Mouse (Mus musculus) heart, adult 18-20 months (tissue): Measurements from ENCODE around the gene Phyhipl. TPM values are rescaled to one million over a fixed set of nuclear protein-coding genes. Genes with fewer than 3 reads are reported as not detected.

ENCODE experiments used
- DNase-seq, 2 experiments: peaks; one replicate each; pipeline ENCODE4 v3.0.0; 2021 to 2022; ENCODE audit warnings: mixed read lengths in 1 of 2
- long read RNA-seq, 2 experiments: library from polyadenylated mRNA; stranded (forward); transcript quantifications; one replicate each; pipeline ENCODE4 v2.0.0; 2021
- total RNA-seq, 2 experiments: library from RNA; stranded (reverse); gene quantifications; 2 replicates each; pipeline ENCODE4 v1.2.3; 2021

Phyhipl gene
- not detected for total RNA-seq
- long read RNA-seq, experiment 1: 0 reads
- long read RNA-seq, experiment 2: 0 reads

DNA sequence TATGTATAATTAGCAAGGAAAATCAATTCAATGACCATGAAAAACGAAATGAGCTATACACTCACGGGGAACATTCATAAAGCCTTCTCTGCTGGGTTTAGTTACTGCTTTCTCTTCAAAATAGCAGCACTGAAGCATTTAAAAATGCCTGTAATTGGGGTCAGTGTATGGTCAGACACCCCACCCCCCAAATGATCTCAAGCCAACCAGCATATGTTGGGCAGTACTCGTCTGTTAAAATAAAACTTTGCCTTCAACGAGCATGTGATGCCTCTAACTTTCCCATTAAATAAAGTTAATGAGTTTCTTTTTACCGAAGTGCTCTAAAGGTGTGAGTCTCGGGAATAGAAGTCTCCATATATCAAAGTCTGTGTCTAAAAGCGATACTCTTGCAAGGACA is at the start of gene Phyhipl:
Phyhipl (minus strand) TSS at position 138 of the 400 bp plus-strand sequence.
- DNase-seq: no peak

DNA sequence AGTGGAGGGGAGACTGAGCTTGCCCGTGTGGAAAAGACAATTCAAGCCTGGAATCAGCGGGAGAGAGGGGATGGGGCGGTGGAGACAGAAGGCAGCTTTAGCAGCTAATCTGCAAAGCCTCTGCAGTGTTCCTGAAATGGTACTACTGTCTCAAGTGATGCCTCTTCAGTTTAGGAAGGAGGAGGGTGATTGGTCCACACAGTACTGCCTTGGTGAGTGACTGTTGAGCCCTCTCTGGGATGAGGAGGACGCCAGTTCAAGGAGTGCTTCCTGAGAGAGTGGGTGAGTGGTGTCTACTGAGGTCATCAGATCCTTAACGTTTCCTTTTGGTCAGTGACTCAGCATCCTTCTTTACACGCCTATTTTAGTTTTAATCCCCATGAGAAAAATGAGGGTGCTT is 47.4 kb upstream of the Phyhipl start:
- no peak for DNase-seq

DNA sequence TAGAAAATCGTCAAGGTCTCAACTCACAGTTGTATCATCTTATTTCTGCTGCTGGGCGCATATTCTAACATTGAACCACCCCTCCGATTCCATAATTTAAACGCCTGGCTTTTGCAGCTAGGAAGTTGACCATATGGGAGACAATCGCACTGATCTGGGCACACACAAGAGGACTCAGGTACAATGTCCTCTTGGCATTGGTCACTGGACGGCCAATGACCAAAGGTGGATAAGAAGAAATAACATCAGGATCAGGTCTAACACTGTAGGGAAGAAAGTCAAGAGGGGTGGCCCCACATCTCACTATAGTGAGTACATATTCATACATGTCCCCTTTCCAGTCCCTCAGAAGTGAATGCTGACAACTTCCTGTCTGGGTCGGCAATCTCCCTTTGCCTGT is 43.8 kb upstream of the Phyhipl start:
- DNase-seq: no peak

DNA sequence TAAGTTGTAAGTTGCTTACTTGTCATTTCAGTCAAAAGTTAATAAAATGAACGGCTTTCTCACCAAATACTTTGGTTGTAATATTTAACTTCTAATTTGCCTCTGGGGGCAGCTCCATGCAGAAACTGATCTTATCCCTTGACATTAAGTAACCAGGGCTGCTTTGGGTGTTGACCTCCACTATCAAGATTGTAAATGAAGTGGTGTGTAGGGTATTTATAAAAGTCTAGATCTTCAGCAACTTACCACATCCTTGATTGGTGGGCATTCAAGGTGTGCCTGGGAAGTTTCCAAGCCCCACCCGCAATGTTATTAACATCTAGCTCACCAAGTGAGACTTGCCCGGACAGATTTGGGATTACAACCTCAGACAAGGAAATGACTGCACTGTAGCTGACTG is 42.2 kb upstream of the Phyhipl start:
- DNase-seq: no peak

DNA sequence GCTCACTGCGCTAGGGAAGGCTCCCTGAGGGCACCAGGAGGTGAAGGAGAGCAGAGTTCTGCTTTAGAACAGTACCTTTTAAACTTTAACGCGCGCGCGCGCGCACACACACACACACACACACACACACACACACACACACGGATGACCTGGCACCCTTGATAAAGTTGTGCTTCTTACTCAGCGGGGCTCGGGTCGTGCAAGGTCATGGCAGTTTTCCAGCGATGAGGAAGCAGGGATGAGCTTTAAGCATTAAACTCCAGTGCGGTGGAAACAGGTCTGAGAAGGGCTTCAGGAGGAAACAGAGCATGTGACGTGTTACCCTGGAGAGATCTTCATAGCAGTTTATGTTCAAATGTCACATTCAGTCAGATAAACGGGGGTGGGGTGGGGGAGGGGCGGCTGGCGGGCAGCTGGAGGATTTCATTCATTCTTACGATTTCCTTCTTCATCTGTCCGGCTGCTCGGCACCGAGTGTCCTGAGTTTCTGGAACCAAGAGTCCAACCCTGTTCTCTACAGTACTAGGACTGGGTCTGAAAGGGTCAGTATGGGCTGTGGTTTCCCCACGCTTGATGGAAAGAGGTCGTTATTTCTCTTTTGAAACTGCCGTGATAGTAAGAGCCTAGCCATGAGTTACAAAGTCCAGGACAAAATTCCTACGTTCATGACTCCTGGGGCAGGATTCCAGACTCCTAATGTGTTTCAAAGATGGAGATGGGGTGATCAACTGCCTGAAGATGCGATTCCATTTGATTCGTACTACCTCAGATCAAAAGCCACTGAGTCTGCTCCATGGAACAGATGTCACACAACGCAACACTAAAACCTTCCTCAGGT is 41.2 kb upstream of the Phyhipl start:
- no peak for DNase-seq

DNA sequence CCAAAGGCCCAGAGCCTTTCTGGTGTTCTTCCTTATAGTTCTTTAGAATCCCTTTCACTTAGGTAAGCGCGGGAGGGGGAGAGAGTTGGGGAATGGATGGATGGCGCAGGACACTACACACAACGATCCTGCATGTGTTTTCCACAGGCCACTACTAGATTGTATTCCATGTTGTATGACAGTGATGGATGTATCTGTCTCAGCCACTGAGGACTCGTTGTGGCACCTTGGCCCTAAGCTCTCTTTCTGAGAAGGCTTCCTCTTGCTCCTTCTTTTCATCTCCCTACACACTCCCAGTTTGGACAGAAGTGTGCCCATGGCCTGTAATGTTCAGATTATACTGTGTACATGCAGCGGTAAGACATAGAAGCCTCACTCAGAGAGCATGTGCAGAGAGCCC is 33.6 kb upstream of the Phyhipl start:
- no peak for DNase-seq

DNA sequence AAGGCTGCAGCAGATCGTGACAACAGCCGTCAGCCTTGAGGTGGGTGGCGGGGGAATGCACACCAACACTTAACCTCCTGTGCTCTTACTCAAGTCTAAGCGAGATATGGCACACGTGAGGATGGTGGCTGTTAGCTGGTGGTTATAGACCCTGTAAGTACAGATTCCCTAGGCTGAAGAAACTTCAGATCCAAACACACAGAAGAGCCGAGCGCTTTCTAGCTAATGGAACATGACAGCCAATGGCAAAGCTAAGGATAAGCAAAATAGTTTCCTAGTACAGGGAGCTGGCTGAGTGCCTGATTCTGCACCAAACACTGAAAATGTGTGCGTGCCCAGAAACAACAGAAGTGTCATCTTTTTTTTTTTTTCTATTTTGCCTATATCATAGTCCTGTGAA is 33.1 kb upstream of the Phyhipl start:
- DNase-seq: peak; percentile 7 to 11

DNA sequence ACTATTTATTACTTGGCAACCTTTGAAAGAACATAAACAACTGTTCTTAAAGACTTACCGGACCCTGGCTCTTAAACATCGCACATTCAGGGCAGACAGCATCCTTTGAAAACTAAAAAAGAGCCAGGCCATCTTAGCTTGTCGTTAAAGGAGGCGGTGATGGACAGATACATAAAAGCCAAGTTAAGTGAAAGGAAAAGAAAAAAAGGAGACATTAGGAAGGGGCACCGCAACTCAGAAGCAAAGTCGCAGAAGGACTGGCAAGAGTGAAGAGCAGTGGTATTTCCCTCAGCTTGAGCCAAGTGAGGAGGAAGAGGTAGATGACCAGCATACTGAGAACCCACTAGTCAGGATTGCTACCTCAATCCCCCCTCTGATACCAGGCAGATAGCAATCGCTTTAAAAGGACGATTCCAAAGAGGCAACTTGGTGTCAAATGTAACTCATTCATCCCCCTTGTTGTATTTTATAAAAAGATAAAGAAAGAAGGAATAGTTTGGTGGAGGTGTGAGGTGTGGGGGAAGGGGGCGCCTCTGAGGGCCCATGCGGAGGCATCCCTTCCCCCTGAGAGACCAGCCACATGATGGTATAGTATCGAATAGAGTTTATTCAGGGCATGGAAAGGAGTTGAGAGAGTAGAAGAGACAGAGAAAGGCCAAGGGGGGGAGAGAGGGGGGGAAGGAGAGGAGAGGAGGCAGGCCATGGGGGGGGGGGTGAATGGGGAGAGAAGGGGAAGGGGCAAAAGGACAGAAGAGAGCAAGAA is 31.4 kb upstream of the Phyhipl start:
- DNase-seq: no peak

DNA sequence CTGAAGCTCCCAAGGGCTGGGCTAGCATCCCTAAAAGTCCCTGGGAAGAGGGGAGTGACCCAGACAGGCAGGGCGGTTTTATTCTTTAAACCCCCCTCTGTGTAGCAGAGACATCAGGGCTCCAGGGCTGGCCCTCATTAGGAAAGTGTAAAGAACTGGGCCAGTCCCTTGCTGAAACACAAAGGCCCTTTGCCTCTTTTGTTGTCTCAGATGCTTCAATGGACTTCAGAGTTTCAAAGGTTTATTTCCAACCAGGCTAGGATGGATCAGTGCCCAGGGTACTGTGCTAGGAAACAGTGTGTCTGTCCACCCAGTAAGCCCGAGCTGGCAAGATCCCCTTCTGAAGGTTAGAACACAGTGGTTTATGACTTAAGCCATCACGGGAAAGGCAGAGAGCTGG is 30.7 kb upstream of the Phyhipl start:
- DNase-seq: no peak

DNA sequence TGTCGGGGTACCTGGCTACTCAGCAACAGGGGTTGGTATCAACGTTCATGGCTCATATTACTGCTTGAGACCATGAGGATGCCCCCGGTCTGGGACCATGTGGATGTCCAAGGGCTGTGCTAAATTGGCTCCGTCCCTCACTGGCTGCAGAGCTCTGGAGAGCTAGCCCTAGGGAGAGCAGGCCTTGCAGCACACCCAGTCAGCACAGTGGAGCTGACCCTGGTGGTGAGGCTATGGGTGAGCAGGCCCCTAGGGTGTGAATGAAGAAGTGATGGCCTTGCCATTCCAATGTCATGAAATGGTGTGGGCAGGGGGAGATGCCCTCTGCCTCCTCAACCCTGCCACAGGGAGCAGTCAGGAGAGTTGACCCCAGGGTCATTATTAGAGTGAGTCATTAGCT is 27.7 kb upstream of the Phyhipl start:
- no peak for DNase-seq

DNA sequence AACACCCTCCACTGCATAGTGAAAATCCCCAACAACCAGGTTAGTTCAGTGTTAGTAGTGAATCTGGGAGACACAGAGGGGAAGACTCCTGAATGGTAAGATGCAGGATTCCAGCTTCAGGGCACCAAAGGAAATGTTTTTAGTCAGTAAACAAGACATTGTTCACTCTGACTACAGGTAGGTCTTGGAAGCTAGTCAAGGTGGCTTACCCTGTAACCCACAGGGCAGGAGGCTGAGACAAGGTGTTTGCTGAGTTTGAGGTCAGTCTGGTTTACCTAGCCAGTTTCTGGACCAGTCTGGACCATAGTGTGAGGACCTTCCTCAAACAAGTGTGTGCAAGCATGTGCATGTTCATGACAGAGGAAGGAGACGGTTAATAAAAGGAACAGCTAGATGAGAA is 22.2 kb upstream of the Phyhipl start:
- no peak for DNase-seq

DNA sequence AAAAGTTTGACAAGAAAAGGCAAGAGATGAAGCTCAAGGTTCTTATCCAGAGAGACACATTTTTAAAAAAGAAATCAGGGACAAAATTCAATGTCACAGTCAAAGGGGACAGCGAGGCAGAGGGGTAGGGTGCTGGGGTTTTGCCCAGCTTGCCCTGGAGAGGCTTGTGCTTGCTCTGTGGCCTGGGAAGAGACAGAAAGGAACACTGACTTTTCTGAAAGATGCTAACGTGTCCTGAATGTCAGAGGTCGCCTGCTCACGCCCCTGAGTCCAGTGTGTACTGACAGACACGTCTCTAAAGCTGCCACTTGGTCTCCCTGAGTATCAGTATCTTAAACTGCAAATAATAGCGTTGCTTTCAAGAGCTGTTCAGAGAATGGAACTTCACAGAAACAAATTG is 507 bp upstream of the Phyhipl start:
- no peak for DNase-seq

DNA sequence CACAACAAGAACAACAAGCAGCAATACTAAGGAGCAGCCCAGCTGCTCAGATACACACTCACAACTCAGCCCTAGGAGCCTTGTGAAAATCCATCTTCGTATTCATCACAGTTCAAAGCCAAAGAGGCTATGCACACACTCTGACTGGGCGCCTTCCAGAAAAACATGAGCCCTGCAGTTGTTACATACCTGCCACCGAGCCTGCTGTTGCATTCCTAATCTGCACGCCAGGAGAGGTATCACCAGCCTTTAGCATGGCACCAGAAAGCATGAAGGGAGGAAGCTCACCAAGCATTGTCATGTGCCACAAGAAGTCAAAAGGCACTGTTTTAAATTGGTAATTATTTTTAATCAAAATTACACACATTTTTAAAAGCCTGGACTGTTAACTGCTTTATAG is 1.1 kb downstream of the Phyhipl start:
- DNase-seq: no peak

DNA sequence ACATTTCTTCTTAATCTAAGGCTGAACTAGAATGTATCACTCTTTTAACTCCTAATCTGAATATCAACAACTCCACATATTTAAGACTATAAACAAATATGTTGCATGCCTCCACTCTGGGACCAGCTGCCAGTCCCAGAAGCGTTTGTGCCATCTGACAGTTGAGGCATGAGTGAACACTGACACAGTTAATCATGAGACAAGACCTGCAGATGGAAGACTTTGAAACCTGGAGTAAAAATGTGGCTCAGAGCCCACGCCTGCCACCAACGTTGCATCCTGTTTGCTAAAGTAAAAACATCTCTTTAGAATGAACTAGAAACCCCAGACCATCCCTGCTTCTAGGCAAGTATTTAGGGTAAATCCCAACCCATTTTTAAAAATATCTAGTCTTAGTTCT is 1.6 kb downstream of the Phyhipl start:
- no peak for DNase-seq

DNA sequence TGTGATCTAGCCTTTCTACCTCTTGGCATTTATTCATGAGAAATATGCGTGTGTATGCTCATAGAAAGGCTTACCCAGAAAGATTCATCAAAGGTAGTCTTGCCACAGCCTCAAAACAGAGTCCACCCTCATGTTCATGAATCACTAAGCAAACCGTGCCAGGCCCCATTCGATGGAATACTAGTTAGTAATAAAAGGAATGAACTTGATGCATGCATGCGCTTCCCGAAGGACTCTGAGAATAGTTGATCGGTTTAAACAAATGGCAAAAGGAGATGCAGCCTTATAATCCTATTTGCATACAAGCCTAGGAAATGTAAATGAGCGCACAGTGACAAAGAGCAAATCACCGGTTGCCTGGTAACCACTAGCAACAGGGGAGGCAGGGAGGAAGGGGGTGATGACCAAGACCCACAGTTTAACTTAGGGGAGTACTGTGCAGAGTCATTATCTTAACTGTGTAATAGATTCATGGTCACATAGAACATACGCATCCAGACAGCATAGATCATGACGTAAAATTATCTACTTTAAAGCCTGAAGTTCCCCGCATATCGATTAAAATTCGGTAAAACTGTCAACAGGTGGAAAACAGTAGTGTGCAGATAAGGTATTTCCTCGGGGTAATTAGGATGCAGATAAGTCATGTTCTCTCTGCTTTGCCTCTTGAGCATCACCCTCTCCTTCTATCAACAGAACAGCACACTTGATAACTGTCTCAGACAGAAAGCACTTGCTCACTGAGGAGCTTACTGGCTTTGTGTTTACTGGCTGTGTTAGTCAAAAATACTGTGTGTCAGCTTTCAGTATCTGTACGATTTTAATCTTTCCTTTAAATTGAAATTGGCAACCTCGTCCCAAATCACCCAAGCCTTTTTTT is 3.8 kb downstream of the Phyhipl start:
- DNase-seq: no peak

DNA sequence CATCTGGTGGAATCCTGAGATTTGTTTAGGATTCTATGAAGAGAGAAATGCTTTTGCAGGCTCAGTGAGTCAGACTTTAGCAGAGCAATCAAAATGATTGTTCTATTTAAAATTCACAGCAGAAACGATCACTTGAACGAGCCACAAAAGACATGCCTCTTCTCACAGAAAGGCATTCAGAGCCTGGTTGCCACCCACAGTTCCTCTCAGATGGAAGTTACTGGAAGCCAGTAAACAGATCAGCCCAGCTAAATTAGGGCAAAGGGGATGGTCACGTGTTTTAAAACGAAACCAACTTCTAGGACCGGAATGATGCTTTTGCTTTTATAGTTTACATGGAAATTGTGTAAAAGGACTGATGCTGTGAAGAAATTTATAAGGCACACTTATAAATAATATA is 6.9 kb downstream of the Phyhipl start:
- peak; percentile 29 to 35 for DNase-seq

DNA sequence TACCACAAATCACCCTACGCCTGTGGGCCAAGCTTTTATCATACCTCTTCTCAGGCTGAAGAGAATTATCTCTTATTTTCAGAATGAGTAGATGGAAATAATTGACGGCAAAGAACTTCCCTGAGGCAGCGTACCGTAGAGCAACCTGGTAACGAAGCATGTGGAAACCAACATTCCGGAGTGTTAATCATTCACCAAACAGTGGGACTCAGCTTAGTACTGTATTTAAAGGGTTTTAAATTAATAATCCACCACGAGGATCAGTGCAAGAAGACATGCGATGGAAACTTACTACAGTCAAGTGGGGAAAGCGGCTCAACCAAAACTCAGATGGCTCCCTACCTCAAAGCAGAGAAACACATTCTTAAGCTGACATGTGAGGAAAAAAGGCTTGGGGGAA is 12.6 kb downstream of the Phyhipl start:
- no peak for DNase-seq

DNA sequence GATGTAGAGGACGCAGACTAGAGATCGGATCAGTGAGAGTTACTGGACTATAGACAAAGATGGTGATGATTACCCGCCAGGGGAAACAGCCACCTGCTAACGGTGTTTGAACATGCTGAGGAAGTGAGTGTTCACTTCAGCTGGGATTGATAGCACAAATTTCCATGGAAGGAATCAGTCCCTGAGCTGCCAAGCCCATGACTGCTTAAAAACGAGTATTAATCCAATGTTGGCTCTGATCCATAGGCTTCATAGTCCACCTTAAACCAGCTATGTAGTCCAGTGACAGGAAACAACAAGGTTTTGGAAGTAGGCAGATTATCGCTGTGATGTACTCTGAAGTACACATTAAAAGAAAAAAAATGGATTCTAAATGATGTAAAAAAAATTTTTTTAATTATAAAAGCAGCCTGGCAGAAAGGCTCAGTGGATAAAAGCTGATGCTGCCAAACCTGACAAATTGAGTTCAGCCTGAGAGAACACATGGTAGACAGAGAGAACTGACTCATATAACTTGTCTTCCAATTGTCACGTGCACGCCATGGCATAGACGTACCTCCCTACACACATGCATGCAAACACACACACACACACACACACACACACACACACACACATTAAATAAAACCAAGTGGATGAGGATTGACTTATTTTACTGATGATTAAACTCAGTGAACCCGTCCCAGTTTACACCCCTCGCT is 14.7 kb downstream of the Phyhipl start:
- DNase-seq: no peak

DNA sequence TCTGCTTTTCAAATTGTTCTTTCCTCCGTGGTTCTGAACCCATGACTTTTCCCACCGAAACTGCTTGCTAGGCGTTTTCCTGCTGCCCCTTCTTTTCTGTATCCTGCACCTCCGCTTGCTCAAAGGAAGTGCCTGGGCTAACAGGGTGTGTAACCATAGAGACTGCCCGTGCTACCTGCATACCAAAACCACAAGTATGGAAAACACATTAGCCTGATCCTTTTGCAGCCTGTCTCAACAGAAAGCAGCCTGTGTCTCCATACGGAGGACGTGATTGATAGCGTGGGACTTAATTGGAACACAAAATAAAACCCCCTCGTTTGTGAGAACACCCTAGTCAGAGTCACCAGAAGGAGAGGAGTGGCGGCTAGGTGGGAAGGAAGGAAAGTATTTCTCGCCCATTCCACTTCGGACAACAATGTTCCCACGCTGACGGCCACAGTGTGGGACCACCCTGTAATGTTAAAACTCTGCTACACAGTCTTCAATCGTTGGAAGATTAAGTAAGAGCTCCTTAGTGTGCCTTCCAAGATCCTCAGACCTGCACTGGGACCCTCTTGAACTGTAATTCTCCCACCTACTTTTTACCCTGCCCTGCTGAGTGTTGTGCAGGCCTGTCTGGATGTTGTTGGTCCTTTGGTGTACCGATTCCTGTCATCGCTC is 15.6 kb downstream of the Phyhipl start:
- DNase-seq: no peak

DNA sequence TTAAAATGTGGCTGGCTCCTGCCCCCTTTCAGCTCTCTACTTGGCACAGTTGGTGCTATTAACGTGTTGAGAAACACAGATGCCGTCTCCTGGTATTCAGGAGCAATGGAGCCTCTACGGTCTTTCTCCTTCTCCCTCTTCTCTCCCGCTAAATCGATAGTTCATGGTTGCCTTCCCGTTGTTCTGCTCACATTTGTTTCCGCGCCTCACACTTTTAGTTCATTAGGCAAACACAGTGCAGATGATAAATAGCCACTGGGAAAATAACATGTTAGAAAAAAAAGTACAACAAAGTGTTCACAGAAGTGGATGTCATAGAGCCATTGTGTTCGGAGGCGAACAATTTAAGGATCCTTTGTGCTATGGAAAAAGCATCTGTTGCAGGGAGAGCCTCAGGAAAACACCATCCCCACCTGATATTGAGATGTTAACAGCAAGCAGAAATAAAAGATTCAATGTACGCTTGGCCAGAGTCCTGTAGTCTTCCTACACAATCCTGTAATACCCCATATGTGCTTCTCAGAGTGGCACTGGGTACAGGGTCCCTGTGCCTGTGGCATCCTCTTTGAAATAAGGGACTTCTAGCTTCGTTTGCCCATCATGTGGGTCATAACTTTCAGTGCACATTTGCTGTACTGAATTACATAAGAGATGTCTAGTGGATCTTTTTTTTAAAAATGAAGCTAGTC is 18.0 kb downstream of the Phyhipl start:
- DNase-seq: no peak

DNA sequence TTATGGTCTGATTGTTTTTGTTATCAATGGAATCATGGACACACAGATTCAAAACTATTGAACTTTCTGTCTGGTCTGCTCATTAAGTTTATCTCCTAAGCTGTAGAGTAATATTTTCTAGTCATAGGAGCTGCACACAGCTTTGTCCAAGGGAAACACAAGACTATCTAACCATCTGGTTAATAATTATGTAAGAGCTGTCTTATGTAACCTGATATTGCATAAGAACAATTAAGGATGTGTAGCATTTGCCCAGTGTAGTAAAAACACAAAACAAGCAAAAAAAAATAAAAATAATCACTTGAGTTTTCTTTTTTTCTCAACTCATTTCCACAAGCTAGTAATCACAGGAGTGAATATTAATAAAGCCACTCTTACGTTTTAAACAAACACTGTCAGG is 20.5 kb downstream of the Phyhipl start:
- DNase-seq: peak in 1 of 2 experiments; percentile 7
